Mouse (Mus musculus): ENCODE data around the gene Itih2. TPM values are rescaled to one million over a fixed set of nuclear protein-coding genes. Genes with fewer than 3 reads are reported as not detected.

Itih2 gene
- polyA plus RNA-seq, 2 experiments from 2014 or later, result not detected

Other genes with a start within 250 kb of the Itih2 start
- under 1 TPM in 1 of 2 experiments, not detected in 1; 0.81 TPM for gene 9230102O04Rik, start 241.9 kb downstream of the Itih2 start, polyA plus RNA-seq (2017; shearing (Covaris generic))
- gene Gata3, start 241.4 kb downstream of the Itih2 start, polyA plus RNA-seq (2017; shearing (Covaris generic)), result 100 to 1,000 TPM; 136 to 163 TPM
- 10 to 100 TPM; 16.5 to 17.0 TPM for gene Taf3, start 82.8 kb downstream of the Itih2 start, polyA plus RNA-seq (2017; shearing (Covaris generic))
- 100 to 1,000 TPM; 553 to 566 TPM for gene Atp5c1, start 50.9 kb downstream of the Itih2 start, polyA plus RNA-seq (2017; shearing (Covaris generic))
- 10 to 100 TPM; 24.9 to 38.3 TPM for gene Kin, start 50.8 kb downstream of the Itih2 start, polyA plus RNA-seq (2017; shearing (Covaris generic))
- gene Itih5, start 22.2 kb upstream of the Itih2 start, polyA plus RNA-seq (2017; shearing (Covaris generic)), result 10 to 100 TPM; 12.7 to 16.9 TPM
- 1 to 10 TPM; 2.9 to 3.2 TPM for gene Sfmbt2, start 239.1 kb upstream of the Itih2 start, polyA plus RNA-seq (2017; shearing (Covaris generic))